Mouse (Mus musculus): ENCODE data around the gene Mknk2.
A peak's percentile ranks its signal among the peaks of the same experiment; 100 is the strongest.
"Not testable (repeated sequence)": the region's sequence is repeated elsewhere in the genome, so short reads cannot be mapped to it uniquely, and the experiment has no call there.

Gene Mknk2

DNA sequence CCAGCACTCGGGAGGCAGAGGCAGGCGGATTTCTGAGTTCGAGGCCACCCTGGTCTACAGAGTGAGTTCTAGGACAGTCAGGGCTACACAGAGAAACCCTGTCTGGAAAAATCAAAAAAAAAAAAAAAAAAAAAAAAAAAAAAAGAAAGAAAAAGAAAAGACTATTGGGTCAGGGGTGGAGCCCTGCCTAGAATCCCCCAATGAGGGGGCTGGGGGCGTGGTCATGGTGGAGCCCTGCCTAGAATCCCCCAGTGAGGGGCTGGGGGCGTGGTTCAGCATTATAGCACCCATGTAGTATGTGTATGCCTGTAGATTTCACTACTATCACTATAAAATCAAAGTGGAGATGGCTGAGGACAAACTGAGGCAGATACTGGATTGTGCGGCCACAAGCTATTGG, 28.0 kb downstream of the Mknk2 start:
- not testable (repeated sequence) for DNase-seq (ENCODE audit: low spot score)

DNA sequence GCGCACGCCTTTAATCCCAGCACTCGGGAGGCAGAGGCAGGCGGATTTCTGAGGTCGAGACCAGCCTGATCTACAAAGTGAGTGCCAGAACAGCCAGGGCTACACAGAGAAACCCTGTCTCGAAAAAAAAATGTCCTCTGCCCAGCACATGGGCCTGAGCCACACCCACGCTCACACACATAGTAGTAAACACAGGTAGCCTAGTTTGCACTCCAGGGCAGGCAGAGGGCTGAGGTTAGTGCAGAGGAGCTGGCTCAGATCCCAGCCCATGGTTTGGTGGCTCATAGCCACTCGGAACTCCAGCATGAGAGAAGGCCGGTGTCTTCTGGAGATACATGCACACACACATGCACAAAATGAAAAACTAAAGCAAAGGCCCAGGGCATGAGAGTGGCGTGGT, 31.0 kb downstream of the Mknk2 start:
- DNase-seq (ENCODE audit: low spot score): no peak

DNA sequence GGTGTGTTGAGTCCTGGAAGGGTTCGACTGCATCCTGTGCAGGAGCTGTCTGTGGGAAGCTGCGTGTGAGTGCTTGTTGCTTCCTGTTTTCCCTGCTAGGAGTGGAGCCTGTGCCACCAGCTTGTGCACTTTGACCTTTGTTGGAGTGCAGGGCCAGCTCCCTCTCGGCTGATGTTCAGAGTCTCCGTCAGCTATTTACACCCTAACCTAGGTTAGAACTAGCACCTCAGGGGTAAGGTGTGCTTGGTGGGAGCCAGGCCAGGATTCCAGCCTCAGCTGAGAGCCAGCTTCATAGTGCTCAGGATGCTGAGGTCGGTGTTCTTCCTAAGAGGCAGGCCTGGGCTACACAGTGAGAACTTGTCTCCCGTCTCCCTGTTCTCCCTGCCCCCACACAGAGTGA, 42.6 kb downstream of the Mknk2 start:
- DNase-seq (ENCODE audit: low spot score): no peak

DNA sequence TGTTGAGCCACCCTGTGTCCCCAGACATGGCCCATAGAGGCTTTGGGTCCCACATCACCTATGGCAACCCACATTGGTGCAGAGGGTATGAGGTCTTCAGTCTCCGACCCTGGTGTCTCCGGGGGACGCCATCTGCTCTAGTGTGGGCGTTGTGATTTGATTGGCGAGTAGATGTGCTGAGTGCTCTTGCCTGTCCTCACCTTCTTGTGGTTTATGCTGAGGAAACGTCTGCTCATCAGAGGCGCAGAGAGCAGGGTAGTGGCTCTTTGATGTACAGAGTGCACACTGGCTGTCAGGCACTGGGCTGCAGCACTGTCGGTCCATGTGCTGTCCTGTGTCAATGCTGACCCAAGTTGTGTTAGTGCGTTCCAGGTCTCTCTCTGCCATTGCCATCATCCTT, 49.0 kb downstream of the Mknk2 start:
- no peak for DNase-seq (ENCODE audit: low spot score)

DNA sequence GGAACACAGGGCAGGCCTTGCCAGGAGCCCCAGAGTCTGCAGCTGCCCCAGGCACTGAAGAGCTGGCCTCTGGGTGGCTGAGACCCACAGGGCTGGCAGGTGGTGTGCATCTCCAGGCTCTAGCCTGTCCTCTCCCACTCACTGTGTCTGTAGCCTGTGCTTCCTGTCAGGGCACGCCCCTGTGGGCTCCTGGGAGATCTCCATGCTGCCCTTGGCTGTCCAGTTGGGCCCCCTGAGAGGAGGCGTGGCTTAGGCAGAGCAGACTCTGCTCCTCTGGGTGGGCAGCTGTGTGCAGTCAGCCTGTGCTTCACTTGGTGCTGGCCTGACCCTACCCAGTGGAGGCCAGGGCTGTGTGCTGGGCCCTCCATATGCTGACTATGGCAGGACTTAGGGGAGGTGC, 50.2 kb downstream of the Mknk2 start:
- peak; percentile 79 for DNase-seq (ENCODE audit: low spot score)

DNA sequence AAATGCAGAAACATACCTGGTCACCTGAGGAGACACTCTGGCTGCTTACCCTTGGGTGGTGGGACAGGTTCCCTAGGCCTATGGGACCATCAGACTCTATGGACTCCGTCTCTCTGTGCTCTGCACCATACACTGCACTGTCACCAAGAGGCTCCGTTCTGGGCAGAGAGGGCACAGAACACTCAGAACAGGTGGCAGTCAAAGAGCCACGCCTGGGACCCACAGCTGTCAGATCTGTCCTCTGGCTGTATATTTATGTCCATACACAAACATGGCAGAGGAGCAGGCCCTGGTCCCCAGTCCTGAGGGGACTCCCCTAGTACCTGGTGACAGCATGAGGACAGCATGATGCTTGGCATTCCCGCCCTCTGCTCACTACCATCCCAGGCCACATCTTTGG, 52.1 kb downstream of the Mknk2 start:
- DNase-seq (ENCODE audit: low spot score): no peak

DNA sequence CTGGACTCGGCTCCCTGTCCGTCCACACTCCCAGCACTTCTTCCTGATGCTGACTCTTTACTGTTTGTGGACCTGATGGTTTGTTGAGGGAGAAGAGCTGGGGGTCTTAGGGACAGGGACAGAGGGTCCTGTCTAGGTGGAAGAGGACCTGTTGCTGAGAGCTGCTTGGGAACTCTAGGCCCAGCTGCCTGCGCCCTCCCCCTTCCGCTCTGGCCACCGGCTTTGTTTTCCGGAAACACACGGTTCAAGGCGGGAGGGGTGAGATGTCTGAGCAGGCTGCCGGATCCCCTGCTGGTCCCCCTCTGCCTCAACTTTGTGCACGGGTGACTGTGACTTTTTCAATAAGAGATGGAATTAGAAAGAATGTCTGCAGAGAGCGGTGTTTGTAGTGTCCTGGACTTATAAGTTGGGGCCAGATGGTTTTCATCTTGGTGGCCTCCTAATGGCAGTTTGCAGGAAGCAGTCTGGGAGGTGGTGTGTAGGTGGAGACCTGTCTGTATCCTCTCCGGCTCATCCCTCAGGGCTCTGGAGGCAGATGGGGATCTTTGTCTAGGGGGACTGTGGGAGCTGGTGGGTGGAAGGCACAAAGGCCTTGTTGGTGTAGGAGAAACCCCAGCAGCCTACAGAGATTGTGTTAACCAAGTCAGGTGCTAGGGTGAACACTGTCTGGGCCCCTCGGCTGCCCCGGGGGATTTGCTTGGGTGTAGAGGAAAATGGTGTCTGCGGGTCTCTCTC, 54.3 kb downstream of the Mknk2 start:
- peak; percentile 58 for DNase-seq (ENCODE audit: low spot score)

DNA sequence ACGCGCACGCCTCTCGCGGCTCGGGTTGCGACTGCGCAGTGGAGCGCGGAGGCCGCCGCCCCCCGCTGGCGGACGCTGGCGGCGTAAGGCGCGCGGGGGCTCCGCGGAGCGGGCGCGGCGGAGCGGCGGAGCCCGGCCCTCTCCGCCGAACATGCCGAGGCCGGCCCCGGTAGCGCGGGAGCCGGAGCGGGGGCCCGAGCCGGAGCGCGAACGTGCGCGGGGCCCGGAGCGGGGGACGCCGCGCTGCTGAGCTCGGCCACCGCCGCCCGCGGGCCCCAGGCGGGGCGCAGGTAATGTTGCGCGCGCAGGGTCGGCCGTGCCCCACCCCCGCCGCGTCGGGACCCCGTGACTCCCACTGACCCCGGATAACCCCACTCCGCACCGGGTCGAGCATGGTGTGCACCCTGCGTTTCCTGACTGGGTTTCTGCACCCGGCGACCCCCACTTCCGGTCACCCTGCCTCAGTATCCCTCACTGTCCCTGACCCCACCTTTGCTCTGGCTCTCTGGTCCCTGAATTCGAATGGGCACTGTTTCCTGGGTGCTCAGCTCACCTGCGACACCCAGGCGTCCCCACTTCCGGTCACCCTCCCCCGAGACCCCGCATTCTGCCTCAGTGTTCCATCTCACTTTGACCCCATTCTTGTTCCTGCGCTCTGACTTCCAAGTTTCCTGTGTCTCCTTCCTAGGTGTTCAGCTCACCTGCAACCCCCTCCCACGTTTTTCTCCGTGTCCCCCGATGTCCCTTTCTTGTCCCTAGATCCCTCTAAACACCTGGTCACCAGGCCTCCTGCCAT, 55.1 kb downstream of the Mknk2 start, which contains the start of gene Csnk1g2:
TSS of gene Csnk1g2 (plus strand) at position 178 of the 796 bp plus-strand sequence.
- DNase-seq (ENCODE audit: low spot score): no peak

DNA sequence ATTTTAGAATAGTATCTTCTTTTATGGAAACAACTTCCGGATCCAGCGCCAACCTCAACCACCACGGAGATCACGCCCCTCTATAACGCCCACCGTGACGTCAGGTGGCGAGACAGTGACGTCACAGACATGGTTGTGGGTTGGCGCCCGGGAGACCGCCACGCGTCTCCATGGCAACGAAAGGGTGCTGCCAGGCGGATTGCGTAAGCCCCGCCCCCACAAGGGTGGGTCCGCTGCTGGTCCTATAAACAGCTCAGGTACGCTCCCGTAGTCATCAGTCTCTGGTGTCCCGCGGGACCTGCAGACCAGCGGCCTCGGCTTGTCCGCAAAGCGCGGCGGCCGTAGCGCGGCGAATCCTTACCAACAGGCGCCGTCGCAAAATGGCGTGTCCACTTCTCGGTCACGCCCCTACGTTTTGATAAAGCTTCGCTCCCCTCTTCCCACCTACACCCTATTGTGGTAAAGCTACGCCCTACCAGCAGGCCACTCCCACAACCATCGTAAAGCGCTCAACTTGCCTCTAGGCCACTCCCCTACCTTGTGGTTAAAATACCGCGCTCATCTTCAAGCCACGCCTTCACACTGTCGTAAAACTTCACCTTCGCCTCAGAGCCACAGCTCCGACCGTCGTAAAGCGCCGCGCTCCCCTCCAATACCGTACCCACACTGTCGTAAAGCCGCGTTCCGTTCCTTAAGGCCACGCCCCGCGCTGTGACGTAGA, 55.8 kb downstream of the Mknk2 start:
- peak; percentile 99 for DNase-seq (ENCODE audit: low spot score)

DNA sequence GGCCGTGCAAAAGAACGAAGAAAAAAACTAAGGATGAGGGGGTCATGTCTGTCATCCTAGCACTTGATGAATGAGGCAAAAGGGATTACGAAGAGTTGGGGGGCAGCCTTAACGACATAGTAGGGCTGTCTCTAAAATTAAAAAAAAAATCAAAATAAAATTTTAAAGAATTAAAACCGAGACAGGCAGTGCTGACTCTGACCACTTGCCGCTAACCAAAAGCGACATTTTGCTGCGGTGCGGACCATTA, 56.3 kb downstream of the Mknk2 start:
- DNase-seq (ENCODE audit: low spot score): no peak

DNA sequence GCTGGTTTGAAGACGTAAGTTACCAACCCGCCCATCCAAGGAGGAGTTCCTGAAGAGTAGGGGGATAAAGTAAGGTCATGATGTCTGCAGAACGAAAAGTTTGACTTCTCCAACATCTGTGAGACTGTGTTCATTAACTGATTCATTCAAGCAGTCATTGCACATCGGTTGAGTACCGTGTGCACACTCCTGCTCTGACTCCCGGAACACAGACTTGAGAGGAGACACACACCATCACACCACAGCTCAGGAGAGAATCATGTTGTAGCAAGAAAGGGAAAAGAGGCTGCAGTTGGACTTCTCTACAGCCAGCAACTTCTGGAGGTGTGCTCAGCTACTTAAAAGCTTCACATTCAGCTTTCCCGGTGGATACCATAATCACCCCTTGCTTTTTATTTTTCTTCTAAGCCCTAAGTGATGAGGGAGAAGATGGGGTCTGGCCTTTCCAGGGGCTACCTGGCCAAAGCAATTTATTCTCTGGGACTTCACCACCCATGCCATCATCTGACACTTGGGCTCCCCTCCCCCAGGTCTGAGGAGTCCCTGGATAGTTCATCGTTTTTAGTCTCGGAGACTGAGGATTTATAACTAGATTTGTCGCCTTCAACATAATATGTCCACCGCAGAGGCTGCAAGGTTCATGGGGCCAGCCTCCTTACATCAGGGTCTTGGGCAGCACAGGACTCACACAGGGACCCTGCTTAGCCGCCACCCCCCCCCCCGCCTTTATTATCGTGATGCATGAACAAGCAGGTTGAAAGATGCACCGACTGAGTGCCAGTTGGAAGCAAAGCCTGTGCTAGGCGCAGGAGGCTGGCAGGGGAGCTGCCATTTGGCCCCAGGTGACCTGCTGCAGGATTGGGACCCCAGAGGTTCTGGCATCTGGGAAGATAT, 56.9 kb downstream of the Mknk2 start:
- peak; percentile 21 for DNase-seq (ENCODE audit: low spot score)

DNA sequence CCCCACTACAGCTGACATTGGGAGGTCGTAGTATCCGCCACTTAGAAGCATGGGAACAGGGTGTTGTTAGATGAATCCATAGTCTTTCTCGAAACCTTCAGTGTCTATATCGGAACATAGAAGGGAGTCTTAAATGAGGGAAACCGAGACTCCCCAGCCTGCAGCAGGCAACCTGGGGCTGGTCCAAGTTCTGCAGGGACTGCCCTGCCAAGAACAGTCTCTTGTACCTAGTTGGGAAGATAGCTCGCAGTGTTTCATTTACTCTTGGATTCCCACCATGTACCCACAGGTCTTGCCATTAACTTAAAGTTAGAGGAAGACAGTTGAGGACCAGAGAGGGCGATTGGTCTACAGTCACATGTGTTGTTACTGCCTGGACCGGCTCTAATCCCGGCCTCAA, 57.5 kb downstream of the Mknk2 start:
- DNase-seq (ENCODE audit: low spot score): no peak

DNA sequence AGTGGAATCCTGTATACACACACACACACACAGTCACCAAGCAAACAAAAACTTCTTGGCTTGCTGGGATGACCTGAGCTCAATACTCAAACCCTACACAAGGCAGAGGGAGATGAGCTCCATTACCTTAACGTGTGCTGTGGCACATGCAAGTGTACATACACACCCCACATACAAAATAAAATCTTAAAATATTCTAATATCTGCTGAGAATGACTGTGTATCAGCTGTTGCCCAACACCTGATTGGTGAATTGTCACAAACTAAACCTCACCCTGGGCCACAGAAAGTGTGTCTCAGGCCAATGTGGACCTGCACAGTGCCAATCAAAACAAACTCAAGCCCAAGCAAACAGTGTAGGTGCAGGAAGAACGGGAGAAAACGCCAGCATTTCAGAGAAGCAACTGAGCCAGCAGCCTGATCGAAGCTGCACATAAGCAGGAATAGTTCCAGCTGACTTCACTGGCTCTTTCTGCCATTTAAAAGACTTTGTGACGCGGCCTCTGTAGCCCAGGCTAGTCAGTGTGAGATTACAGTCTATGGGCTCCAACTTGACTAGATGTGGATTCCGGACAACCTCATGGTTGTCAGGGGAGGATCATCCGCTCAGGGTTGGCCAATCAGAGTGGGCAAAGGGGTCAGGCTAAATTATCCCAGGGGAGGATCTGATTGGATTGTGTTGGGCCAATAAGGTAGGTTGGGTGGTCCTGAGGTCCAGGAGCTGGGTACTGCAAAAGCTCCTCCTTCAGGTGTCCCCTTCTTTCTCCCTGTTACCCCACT, 58.3 kb downstream of the Mknk2 start:
- DNase-seq (ENCODE audit: low spot score): no peak

DNA sequence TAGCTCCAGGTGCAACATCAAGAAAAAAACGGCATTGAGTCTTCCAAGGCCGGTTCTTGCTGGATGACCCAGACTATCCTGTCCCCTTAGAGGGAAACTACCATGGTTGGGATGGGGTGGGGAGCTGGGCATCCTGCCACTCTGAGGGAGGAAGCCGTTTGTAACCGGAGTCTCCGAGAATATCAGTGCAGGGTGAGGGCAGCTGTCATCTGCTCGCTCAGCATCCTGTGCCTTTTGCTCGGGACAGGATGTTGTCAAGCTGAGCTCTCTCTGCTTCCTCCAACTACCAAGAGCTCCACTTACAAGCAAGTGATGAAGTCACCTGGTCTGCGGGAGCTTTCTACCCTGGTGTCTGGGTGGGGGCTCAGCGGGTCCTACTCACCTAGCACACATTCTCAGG, 59.7 kb downstream of the Mknk2 start:
- no peak for DNase-seq (ENCODE audit: low spot score)

All from MN1 (cell line).